Mouse (Mus musculus): ENCODE data around the gene Mettl3. TPM values are rescaled to one million over a fixed set of nuclear protein-coding genes. Genes with fewer than 3 reads are reported as not detected.

Gene Mettl3
- polyA plus RNA-seq (2017; shearing (Covaris generic)): 10 to 100 TPM; 49.0 to 56.2 TPM

DNA sequence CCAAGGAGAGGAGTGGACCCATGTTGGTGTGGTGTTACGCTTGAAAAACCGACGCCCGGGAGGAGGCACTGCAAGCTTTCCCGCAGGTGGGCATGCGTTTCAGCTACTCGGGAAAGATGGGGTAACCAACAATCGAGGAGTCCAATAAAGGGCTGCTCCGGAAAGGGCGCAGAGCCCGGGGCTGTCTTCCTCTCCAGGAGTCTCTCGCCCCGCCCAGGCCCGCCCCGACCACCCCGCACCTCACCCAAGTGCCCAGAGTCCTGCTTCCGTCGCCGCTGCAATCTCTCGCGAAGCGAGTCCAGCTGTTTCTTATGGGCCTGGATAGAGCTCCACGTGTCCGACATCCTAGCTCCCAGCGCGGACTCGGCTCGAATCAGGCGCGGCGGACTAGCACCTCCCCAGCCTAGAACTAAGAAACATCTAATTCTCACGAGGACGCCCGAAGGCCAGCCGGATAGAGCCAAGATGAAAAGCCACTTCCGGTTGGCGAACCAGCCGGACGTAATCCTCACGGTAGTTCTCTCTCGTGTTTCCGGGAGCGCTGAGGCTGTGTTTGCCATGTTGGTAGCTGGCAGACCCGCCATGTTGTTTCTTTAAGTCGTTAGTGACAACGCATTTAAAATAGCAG is at the start of gene Mettl3:
Gene Mettl3 (minus strand): TSS at position 485 of the 628 bp plus-strand sequence.

DNA sequence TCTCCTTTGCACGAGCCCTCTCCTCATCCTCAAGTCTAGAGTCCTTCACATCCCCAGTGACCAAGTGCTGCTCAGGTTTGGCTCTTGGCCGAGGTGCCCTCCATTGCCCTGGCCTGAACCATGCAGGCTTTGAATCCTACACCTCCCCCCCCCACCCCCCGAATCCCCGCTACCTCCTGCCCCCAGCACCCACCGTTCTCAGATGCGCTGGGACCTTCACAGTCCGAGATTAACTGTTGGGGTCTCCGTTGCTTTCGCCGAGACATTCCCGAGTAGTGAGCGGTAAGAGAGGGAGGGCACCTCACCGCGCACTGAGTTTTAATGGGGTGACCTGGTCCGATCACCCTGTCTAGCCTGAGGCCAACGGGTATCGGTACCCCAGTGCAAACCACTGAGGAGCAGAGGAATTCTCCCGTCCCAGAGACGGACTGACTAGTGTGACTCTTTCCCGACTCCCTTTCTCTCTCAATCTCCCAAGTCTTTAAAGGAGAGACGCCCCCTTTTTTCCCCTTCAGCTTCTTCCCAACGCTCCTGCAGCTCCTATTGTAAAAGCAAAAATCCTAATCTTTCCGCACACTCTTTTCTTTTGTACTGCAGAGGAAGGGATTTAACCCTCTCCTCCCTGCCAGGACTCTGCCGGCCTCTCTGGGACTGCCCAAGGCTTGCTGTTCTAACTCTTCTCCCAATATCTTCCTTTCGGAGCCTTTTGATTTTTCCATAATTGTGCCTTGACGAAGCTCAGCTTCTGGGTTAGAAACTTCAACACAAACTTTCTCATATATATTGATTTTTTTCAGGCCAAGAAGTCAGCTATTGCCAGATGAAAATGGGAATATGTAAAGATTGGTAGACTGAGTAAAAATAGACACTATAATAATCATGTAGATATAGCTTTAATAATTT is 23.2 kb upstream of the Mettl3 start, which contains the start of gene Sall2:
Gene Sall2 (minus strand): TSS at position 853 of the 903 bp plus-strand sequence.

DNA sequence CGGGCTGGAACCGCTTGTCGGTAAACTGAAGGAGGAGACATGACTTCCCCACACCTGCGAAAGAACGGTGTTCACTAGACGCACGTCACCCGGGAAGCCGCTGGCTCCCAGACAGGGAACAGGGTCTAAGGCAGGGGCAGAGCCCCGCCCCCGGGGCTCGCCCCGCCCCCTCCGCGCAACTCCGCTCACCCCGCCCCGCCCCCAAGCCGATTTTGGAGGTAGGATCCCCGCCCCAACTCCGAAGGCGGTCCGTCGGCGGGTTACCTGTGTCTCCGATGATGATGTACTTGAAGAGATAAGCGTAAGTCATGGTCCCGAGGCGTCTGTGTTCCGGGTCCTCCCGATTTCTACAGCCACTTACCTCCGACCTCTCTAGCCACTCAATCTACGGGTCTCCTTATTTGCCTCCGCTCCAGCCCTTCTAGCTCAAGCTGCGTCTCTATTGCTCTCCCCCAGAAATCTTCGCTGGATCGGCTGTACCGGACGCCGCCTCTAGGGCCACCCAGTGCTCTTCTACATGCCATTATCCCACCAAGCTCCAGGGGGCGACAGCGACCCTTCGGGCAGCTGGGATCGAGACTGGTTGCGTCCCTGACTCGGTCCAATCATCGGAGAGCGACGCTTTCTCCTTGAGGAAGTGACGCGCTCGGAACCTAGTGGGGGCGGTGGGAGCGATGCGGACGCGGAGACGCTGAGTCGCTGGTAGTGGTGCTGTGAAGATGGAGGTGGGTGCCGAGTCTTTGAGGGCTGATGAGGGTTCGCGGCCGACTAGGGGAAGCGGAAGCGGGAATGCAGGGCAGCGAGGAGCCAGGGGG is 25.8 kb downstream of the Mettl3 start, which contains the start of the genes Tox4 and Rab2b:
Gene Tox4 (plus strand): TSS at position 215 of the 815 bp plus-strand sequence.
Gene Rab2b (minus strand): TSS at position 614 of the 815 bp plus-strand sequence.

DNA sequence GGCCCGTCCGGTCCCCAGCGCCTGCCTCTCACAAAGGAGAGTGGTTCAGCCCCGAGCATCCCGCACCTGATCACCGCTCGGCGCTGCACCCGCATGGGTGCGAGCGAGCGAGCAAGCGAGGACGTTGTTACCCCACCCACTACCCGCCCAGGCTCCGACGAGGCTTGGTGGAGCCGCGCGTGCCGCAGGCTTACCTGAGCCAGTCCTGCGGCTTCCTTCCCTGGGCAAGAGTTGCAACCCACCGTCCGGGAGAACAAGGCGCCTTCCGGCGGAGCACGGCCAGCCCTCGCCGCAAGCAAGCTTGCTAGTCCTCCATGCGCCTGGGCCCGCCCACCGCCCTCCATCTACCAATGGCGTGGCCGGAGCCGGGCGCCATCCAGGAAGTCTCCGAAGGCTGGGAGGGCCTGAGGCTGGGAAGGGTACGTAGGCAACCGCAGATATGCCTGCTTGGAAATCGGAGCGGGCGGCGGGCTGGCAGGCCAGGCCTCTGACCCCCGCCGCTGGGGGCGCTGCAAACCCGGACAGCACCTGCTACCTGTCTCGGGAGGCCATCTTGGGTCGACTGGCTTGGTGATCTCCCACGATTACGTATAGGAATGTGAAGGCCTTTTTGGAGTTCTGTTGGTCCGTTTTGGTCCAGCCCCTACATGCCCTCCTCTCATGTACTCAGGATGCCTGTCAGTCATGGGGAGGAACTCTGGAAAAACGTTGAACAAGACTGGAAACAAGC is 47.3 kb downstream of the Mettl3 start, which contains the start of gene Chd8:
Gene Chd8 (minus strand): TSS at position 297 of the 730 bp plus-strand sequence.

Other genes starting within 250 kb of the Mettl3 start
- 100 to 1,000 TPM; 335 to 426 TPM for gene Hnrnpc, start 201.1 kb downstream of the Mettl3 start, polyA plus RNA-seq (2017; shearing (Covaris generic))
- 1 to 10 TPM; 5.2 to 6.4 TPM for gene Rpgrip1, start 194.4 kb downstream of the Mettl3 start, polyA plus RNA-seq (2017; shearing (Covaris generic))
- 10 to 100 TPM; 20.2 to 21.9 TPM for gene Supt16, start 107.7 kb downstream of the Mettl3 start, polyA plus RNA-seq (2017; shearing (Covaris generic))
- gene Chd8, start 47.3 kb downstream of the Mettl3 start, polyA plus RNA-seq (2017; shearing (Covaris generic)): 10 to 100 TPM; 30.5 to 32.9 TPM
- gene Tox4, start 26.0 kb downstream of the Mettl3 start, polyA plus RNA-seq (2017; shearing (Covaris generic)): 10 to 100 TPM; 84.0 to 88.3 TPM
- 10 to 100 TPM; 15.0 to 22.1 TPM for gene Rab2b, start 25.6 kb downstream of the Mettl3 start, polyA plus RNA-seq (2017; shearing (Covaris generic))
- 1 to 10 TPM; 2.1 to 4.3 TPM for gene Sall2, start 23.6 kb upstream of the Mettl3 start, polyA plus RNA-seq (2017; shearing (Covaris generic))
- under 1 TPM in 1 of 2 experiments, not detected in 1; 0.10 TPM for gene Olfr1513, start 51.3 kb upstream of the Mettl3 start, polyA plus RNA-seq (2017; shearing (Covaris generic))
- not detected for gene Olfr1512, start 74.0 kb upstream of the Mettl3 start, polyA plus RNA-seq (2017; shearing (Covaris generic))
- gene Olfr1511, start 92.3 kb upstream of the Mettl3 start, polyA plus RNA-seq (2017; shearing (Covaris generic)): under 1 TPM in 1 of 2 experiments, not detected in 1; 0.21 TPM
- under 1 TPM in 1 of 2 experiments, not detected in 1; 0.38 TPM for gene Olfr1510, start 109.2 kb upstream of the Mettl3 start, polyA plus RNA-seq (2017; shearing (Covaris generic))
- gene Olfr1509, start 137.9 kb upstream of the Mettl3 start, polyA plus RNA-seq (2017; shearing (Covaris generic)): not detected
- gene Olfr1508, start 162.4 kb upstream of the Mettl3 start, polyA plus RNA-seq (2017; shearing (Covaris generic)): under 1 TPM in 1 of 2 experiments, not detected in 1; 0.02 TPM
- not detected for gene Olfr1507, start 190.6 kb upstream of the Mettl3 start, polyA plus RNA-seq (2017; shearing (Covaris generic))

Measured in activated CD4-positive, CD25-positive, alpha-beta regulatory T cell (primary cell).